Mouse (Mus musculus) urinary bladder, postnatal 10 days (tissue): ENCODE data around the gene Dock4.

Experiments
- DNase-seq: peaks from one replicate; pipeline ENCODE4 v3.0.0; 2022; ENCODE audit warnings: low spot score

Dock4 gene

DNA sequence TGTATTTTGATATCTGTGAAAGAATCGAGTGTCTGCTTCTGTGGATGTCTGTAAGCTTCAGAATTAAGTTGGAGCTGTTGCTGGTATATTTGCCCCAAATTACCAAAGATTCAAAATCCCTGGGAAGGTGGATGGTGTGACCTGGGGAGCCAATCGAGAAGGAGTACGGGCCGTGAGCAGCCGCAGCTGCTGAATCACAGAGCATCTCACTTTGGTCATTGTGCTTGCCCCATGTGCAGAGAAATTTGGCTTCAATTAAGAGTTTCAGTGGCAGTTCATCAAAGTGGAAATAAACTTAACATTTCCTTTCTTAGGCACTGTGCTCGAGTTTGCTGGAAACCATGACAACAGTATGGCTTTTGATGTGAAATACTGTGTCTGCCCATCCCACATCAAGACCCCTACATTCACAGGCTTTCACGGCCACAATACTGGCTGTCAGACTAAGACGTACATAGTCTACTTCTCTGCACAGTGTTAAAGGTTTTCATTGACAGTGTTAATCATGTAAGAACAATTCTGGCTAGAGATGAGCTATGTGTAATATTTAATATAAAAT, 321.6 kb downstream of the Dock4 start:
- no peak for DNase-seq

DNA sequence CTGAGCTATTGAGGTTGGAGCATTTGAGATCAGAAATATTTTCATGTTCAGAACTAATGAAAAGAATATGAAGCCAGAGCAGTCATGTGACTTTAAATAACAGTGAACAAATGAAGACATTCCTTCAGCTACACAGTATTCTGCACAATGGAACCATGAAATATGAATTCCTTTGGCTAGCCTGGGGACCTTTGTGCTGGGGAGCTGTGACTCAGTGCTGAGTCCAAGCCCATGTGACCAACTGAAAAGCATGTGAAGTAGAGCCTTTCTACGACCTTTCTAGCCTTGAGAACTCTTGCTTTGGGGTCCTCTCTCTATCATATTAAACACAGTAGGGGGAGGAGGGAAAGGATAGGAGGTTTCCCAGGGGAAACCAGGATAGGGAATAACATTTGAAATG, 327.3 kb downstream of the Dock4 start:
- DNase-seq: no peak

DNA sequence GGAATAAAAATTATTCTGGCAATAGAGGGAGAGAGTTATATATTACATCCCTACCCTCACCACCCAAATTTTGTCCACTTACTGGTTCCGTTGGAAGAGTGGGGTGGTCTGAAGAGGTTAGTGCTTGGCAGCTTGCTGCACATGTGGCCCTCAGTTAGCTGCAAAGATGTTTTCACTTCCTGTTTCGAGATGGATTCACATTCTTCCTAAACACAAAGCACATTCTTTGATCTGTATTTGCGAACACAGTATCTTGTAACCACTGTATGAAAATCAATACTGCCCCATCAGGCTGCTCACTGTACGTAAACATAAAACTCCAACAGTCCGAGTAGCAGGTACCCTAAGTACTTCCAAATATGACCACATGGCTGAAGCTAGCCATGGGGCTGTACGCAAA, 335.8 kb downstream of the Dock4 start:
- DNase-seq: no peak

DNA sequence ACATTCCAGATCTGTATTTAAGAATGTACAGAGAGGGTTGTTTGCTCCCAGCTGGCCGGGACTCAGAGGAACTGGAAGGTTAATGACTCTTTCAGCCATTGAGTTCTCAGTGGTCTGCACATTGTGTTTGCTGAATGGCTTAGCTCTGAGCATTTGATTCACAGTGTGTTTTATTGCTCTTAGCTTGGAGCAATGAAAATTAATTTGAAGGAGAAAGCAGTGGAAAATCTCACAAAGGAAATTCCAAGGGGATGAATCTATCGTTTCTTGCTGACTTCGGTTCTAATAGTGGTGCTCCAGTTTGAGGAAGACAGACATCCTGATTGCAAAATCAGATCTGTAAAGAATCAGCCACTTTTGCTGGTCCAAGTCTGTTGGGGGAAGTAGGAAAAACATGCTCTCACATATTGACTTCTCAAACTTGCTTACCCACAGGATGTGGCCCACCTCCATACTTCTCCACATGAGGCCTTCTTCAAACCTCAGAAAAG, 342.9 kb downstream of the Dock4 start:
- DNase-seq: no peak

DNA sequence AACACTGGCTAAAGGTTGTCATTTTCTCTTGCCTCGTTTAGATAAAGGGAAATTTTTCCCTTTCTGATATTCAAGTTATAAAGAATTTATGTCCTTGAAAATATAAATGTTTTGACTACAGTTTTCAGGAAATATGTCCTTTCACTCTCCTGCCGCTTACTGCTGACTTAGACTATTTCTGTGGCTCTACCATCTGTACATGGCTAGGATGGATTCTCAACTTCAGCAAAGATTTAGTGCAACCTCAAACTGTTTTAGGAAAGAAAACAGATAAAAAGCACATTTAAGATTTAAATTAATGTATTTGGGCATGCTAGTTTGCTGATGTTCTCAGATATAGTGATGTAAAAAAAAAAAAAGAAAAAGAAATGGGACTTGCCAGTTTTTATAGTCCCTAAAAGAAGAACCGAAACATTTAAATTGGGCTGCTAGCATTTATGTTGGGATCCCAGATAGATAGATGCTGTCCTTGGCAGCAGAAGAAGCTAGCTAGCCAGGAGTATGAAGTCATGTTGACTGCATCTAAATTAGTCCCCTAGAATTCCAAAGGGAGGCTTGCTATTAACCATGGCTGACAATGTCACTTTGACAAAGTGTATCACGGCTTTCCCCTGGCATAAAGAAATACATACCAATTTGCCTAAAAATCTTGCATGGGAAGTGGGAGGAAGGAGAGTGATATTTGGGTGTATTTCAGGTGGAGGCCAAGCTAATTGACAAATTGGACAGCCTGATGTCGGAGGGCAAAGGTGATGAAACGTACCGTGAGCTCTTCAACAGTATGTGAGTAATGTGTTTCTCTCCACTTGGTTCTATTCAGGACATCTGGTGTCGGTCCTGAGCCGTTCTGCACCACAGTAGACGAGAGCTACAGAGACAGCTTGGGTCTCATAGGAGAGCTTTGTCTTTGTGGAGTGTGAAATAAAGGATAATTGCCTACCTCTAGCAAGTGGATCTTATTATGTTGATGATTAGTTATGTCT, 343.9 kb downstream of the Dock4 start:
- DNase-seq: no peak

DNA sequence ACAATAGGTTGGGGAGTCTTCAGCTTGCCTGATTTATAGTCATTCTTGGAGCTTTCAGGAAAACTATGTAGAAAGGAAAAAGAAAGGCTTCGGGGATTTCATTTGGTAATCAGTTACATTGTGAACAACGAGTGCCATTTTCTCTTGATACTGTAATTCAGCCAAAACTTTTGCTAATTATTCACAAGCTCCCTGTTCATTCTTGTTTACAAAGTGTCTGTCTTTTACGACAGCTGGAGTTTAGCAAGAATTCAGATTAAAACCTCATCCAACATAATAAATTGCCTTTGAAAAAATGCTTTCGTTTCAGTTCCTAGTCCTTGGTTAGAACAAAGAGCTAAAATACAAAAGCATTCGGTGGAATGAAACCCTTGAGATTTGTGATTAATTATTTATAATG, 345.5 kb downstream of the Dock4 start:
- DNase-seq: no peak

DNA sequence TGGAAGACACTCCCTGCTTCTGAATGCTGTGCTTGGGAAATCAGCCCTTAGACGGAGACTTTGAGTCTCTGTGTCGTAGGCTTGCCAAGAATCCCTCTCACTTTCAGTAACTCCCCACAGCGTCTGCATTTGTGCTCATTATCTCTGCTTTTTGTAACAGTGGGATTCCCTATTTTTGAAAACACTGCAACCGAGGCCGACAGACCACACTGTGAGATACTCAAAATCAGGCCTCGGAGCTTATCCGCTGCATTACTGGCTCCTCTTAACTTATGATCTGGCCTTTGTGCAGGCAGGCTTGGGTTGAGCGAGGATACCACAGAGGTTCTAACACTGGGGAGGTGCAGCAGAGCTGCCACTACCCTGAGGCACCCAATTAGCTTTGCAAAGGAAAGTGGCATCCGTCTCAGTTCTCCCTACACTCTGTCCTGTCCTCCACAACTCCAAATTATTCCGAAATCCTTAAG, 346.5 kb downstream of the Dock4 start:
- DNase-seq: no peak

DNA sequence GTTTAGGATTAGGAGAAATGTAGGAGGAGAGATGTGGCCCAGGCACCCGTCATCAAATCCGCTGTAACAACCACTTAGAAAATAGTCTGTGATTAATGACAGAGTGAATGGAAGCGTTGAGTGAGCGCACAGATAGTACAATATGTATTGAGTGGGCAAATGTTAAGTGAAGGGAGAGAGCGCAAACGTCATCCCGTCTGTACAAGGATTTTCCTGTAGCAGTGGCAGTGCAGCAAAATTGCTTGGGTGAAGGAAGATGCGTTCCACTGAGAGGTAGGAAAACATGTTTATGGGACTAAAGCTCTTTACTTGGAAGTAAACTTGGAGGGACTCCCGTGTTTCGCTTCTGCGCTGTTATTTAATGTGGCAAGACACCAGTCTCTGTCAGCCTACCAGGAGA, 348.3 kb downstream of the Dock4 start:
- no peak for DNase-seq

DNA sequence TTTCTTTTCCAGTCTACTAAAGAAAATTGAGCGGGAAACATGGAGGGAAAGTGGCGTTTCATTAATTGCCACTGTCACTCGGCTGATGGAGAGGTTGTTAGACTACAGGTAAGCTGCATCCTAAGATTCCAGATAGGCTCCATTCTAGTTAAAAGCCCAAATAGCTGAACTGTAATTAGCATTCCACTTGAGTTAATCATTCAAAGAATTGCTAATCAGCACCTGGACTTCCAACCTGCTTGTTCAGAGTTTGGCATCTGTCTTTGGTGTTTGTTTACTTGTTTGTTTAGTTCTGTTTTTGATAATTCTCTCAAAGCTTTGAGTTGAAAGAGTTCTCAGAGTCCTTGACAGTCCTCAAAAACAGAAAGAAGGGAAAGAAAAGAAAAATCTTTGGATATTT, 349.0 kb downstream of the Dock4 start:
- no peak for DNase-seq

DNA sequence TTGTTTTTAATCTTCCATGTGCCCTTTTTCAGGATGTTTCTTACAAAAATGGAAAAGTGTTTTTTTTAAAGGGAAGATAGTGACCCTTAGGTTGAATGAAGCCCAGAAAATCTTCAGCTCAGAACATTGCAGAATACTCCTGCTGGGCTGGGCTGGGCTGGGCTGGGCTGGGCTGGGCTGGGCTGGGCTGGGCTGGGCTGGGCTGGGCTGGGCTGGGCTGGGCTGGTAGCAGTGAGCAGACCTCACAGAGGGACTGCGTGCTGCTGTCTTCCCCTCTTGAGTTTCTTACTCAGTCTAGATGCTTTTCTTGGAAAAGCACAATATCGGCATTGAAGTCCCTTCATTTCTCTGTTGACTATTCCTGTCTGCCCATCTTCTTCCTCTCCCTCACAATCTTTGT, 350.0 kb downstream of the Dock4 start:
- DNase-seq: no peak

DNA sequence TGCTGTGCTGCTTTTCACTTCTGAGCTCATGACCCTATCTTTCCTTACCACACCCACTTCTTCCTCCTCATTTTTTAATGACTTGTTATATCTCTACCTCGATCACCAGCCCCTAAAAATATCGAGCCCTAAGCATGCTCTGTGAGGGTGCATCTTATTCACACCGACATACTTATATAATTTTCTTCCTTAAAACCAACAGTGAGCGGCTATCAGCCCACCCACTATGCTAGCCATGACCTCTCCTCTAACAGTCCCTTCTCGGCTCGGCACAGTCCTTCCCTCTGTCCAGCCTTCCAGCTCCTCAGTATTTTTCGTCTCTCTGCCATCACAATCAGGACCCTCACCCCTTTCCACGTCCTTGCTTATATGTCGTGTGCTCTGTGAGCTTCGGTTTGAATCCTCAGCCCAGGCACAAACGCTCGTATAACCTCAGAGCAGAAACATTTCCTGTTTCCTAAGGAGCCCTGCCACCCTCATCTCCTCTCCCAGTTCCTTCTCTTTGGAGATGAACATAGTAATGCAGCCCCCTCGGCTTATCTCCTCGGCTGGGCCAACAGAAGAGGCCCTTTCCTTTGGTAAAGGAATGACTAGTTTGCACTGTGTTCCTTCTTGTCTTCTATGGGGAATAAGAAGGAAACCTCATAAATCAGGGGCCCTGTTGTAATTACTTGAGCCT, 351.2 kb downstream of the Dock4 start:
- no peak for DNase-seq

DNA sequence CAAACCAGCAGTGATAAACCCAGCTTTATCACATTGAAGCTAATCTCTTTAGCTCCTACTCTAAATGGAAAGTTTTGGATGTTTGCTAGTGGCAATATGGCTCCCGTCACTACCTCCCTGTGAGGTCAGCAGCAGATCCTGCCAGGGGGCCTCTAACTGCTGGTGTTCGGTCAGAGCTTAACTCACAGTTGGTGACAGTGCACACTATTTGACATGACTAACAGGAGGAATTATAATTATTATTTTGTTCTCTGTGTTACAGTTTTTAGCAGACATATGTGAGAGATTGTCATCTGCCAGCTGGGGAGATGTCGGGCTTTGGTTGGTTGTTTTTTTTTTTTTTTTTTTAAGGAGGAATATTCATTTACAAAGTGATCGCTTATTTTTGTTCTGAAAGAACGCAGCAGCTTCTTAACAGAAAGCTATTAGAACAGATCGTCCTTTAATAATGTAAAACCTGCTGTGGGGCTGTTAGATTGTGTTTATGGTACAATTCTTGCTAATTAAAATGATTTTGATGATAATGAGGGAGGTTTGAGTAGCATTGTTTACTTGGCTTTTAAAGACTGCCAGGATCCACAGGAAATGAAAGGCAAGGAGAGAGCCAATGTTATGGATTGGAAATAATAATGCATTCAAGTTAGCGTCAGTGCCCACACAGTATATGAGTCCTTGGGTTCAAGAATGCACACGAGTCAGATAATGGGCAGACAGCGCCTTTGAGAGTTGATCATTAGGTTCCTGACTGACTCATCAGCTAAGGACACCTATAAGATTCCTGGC, 352.0 kb downstream of the Dock4 start:
- no peak for DNase-seq

DNA sequence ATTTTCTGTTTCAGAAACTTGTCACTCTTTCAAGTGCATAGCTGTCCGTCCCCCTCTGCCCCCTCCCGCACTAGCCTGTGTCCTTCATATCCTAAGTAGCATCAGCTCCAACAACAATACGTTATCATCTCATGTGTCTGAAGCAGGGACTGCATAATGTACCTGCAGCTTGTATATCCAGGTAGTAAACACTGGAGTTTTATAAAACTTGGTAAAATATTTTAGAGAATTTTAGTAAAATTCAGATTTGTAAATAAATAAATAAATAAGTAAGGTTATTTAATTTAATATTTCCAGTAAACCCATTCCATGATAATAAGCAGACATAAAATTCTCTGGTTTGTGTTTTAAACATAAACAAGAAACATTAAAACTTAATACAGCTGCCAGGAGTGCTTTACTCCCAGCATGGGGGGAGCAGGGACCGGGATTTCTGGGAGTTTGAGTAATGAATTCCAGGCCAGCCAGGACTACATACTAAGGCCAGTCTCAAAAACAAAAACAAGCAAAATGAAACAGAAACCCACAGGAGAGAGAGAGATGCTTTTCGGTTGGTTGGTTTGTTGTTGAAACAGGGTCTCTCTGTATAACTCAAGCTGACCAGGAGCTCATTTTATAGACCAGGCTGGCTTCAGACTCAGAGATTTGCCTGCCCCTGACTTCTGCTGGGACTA, 352.7 kb downstream of the Dock4 start:
- no peak for DNase-seq

DNA sequence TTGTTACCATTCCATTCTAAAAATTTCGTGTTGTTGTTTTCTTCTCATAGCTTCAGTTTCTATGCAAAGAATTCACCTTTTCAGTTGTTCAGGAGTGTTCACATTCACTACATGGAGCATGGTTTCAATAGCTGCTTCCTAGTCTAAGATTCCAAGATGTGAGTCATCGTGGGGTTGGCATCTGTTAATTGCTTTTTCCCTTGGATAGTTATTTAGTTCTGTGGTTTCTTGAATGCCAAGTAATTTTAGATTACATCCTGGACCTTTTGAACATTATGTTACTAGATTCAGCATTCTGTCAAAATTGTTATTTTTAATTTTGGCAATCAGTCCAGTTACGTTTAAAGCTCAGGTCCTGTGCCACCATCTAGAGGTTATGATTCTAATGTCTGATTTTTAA, 355.7 kb downstream of the Dock4 start:
- no peak for DNase-seq

DNA sequence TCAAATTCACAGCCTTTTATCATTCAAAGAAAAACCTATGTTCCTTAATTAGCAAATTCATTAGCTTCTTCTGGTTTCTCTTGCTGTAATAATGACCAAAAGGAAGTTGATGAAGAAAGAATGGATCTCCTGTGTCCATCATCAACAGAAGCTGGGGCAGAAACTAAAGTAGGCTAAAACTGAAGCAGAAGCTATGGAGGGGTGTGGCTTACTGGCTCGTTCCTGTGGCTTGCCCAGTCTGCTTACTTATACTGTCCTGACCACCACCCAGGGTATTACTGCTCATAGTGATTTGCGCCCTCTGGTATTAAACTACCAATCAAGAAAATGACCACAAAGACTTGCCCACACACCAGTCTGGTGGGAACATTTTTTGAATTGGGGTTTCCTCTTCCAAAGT, 359.5 kb downstream of the Dock4 start:
- no peak for DNase-seq

DNA sequence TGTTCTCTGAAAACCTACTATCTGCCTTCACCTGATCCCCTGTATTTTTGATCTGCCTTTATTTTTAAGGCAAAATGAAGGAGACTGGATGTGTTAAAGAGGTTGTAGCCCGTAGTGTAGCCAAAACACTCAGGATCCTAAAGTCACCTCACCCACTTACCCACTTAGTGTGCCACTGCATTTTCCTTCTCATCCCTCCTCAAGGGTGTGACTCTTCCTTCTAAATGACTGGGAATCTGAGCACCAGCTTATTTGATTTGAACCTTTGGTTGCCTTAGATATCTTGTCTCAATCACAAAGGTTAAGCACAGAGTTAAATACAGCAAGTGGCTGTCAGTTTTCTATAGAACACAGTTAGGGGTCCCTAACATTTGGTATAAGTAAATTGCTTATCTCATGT, 362.2 kb downstream of the Dock4 start:
- no peak for DNase-seq

DNA sequence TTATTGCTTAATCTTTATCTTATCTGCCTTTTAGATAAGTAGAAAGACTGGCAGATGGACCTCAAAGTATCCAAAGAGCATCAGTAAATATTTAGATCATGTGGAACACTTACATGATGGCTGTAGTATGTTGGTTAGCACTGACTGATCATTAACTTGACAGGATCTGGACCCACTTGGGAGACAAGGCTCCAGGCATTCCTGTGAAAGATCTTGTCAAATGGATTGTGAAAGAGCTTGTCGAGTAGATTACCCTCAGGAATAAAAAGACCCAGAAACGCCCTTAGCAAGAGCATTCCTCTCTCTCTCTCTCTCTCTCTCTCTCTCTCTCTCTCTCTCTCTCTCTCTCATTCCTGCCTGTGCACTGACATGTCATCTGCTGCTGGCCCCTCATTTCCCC, 367.7 kb downstream of the Dock4 start:
- DNase-seq: no peak

DNA sequence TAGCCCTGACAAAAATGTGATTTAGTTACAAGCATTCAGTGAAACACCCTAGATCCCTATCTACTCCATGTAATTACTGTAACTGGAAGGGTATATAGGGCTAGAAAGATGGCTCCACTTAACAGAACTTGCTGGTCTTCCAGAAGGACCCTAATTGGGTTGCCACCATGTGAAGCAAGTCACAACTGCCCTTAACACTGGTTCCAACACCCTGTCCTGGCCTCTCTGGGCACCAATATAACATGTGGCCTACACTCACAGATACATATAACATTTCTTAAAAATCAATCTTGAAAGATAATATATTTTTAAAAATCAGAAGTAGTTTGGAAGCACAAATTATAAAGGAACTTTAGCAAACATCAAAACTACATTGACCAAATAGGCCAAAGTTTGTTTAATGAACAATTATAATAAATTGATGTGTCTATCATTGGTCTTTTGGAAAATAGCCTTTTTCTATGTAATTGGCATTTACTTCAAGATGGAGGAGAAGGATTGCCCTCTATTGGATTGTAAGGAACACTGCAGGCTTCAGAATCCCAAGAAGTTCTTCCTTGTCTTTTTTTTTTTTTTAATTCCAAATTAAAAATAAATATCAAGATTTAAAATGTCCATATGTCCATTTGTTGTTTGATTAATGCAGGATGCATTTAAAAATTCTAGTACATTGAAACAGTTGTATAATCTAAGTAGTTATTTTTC, 369.1 kb downstream of the Dock4 start:
- DNase-seq: no peak

DNA sequence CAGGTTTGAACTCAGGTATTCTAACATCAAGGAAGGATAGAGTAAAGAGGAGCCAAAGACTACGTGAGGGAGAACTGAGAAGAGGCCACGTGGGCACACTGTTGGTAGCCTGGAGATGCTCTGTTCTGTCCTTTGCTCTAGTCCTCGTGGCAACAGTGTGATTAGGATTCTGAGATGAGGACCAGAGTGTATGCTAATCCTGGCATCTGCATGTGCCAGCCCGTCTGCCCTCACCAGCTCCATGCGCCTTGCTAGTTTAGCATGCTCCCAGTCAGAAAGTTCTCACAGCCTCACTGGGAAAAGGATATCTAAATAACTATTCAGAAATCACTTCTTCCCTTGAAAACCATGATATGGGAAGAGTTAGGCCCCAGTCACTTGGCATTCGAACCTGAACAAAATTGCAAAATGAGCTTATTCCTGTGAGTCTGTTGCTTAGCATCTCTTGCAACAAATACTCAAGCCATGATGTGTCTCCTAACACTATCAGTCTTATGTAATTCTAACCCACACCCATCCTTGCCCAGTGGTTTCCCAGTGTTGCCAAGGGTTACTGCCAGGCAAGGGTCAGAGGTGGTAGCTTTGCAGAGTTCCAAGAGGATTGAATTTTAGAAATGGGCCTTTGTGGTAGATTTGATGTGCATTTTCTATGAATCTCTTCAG, 372.4 kb downstream of the Dock4 start:
- DNase-seq: no peak

DNA sequence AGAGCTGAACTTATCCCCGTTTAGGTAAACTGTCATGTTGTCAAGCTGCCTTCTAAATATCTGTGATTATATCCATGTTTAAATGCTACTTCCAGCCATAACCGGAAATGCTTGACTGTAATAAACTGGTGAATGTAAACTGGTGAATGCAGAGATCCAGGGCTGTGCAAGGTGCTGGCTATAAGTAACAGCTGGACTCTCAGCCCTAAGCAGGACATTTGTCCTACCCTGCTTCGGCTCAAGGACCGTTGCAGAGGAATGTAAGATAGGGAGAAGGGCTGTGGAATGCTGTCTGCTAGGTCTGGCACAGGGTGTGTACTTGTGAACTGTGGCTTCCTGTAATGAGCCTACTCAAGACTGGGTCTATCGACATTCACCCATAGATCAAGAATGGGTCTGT, 377.9 kb downstream of the Dock4 start:
- no peak for DNase-seq
